Mouse (Mus musculus) limb, embryonic 14.5 days (tissue): Measurements from ENCODE around the gene AC134908.4. TPM values are rescaled to one million over a fixed set of nuclear protein-coding genes. Genes with fewer than 3 reads are reported as not detected.
"Not testable (repeated sequence)": the region's sequence is repeated elsewhere in the genome, so short reads cannot be mapped to it uniquely, and the experiment has no call there.

Experiments
- ATAC-seq: fragments of 200-750 bp; cut with Nextera tagmentation; 2 replicates; pipeline ENCODE4 v1.8.0; 2017; ENCODE audit warnings: low read depth, moderate number of reproducible peaks, moderate TSS enrichment; ENCODE audit not compliant: low FRiP score
- DNase-seq: peaks from one replicate; pipeline ENCODE4 v3.0.0-alpha.2; 2015; ENCODE audit warnings: low spot score
- H3K27ac ChIP-seq: fragments of 300-500 bp; sonication (generic); replicated peaks from 2 replicates; pipeline ENCODE4 v1.5.1; 2014; ENCODE audit warnings: low read depth, mild to moderate bottlenecking, low read length, moderate library complexity, mixed read lengths
- H3K27me3 ChIP-seq: fragments of 300-500 bp; sonication (generic); 2 replicates; pipeline ENCODE4 v1.6.1; 2014; ENCODE audit warnings: low read length, mixed read lengths; ENCODE audit not compliant: control insufficient read depth, insufficient read depth
- H3K36me3 ChIP-seq: fragments of 300-500 bp; sonication (generic); 2 replicates; pipeline ENCODE4 v1.6.1; 2014; ENCODE audit warnings: mild to moderate bottlenecking, low read length, moderate library complexity, mixed read lengths; ENCODE audit not compliant: control insufficient read depth, insufficient read depth
- H3K4me1 ChIP-seq: fragments of 300-500 bp; sonication (generic); 2 replicates; pipeline ENCODE4 v1.6.1; 2014; ENCODE audit warnings: antibody characterized with exemption, low read length, mixed read lengths; ENCODE audit not compliant: control insufficient read depth, insufficient read depth
- H3K4me2 ChIP-seq: fragments of 300-500 bp; sonication (generic); replicated peaks from 2 replicates; pipeline ENCODE4 v1.6.1; 2014; ENCODE audit warnings: low read depth, mild to moderate bottlenecking, low read length, moderate library complexity; ENCODE audit not compliant: severe bottlenecking
- H3K4me3 ChIP-seq: fragments of 300-500 bp; sonication (generic); replicated peaks from 2 replicates; pipeline ENCODE4 v1.5.1; 2014; ENCODE audit warnings: low read length
- H3K9ac ChIP-seq: fragments of 300-500 bp; sonication (generic); 2 replicates; pipeline ENCODE4 v1.6.1; 2014; ENCODE audit warnings: mild to moderate bottlenecking, low read depth, low read length, moderate library complexity; ENCODE audit not compliant: severe bottlenecking
- H3K9me3 ChIP-seq: fragments of 300-500 bp; sonication (generic); 2 replicates; pipeline ENCODE4 v1.6.1; 2016; ENCODE audit warnings: low read length; ENCODE audit not compliant: control insufficient read depth
- POLR2A ChIP-seq: fragments of 200-500 bp; IDR thresholded peaks from 2 replicates; pipeline ENCODE4 v1.8.0; 2012; ENCODE audit warnings: inconsistent platforms, mild to moderate bottlenecking, moderate library complexity, borderline replicate concordance; ENCODE audit not compliant: insufficient read depth, insufficient read length; ENCODE audit errors: extremely low read depth
- WGBS: fragments of 180-500 bp; shearing (Covaris S2); extraction: QIAGEN DNeasy Blood & Tissue Kit; methylation state at CpG from one replicate; pipeline ENCODE4 v1.1.7; 2014; 5-methylcytosine and 5-hydroxymethylcytosine counted together
- polyA plus RNA-seq, 2 experiments: library from polyadenylated mRNA; depleted of rRNA in 1 of 2; stranded (reverse) in 1 of 2; unstranded in 1 of 2; fragments of >200 nt; fragmentation: Nextera tagmentation in 1 of 2; extraction: Ambion mirVana in 1 of 2; gene quantifications; 2 replicates each; pipeline versions ENCODE4 v1.2.1 to v1.2.3; 2012 to 2014

Gene AC134908.4
- polyA plus RNA-seq, 2 experiments: 0.30 TPM; not detected in 1

DNA sequence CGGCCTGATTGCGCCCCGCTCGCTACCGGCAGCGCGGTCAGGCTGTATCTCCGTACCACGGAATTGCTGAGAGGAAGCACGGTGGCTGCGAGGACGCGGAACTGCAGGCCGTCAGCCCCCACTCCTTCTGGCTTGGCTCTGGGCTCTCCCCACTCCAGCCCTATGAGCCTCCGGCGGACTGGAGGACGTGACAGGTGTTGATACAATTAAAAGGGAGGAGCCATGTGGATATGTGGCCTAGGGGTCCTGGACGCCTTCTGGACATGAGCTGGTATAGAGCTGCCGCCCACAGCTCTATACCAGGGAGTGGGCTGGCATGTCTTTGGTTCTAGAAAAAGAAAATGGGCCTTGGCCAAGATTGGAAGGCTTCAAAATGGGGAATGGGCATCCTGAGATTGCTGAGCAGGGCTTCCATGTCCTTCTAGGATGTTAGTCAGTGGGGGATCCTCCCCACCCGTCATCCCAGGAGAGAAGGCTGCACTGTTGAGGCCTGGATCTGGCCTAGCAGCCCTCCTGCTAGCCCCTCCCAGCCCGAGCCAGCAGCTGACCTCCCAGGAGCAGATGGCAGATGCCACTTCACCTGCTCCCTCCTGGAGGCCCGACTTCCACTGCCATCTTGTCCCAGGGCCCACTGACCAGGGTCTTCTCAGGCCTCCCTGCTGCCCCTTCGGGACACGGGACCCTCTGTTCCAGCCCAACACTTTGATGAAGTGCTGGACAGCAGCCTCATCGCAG, 14.3 kb upstream of the AC134908.4 start:
- 9% methylated on average over 25 of the region's 25 CpGs for WGBS
- Histone ChIP-seq H3K9me3 (no peaks in the 10 kb centered on the region), H3K27ac (no peak overlapping the region), H3K9ac (peak overlapping the region; percentile 63), H3K4me1 (peaks cover 9% of the 10 kb centered on the region), H3K4me2 (peak overlapping the region; percentile 96), H3K36me3 (no peaks in the 10 kb centered on the region), H3K4me3 (peak overlapping the region; percentile 66), H3K27me3 (peaks cover 30% of the 10 kb centered on the region)
- DNase-seq (no peak), ATAC-seq (no peak)
- no peak for TF ChIP-seq POLR2A

DNA sequence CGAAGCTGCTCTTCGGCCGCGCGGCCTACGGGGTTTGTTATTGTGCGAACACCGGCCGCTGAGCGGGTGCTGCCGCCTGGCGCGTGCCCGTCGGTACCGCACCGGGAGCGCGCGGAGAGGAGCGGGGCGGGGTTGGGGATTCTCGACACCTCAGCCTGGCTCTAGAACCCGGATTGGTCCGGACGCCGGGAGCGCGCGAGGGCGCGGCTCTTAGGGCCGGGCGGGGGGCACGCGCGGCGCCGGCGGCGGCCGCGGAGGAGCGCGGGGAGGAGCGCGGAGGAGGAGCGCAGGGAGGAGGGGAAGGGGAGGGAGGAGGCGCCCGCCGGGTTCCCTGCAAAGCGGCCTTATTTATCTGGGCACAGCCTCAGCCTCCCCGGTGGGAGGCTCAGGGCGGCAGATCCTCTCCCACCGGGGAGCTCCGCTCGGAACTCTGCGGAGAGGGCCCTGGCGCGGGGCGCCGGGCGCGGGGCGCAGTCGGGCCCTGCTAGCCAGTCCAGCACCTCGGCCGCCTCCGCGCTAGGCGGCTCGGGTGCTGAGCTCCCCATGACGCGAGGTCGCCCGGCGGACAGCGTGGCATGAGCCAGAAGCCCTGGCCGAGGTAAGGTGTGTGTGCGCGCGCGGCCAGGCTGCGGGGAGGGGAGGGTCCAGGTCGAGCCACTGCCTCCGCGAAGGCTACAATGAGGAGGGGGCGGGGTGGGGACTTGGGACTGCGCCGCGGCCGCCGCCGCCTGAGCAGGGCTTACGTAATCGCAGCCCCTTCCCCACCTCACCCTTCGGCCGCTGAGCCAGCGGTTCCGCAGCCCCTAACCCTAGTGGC, 13.5 kb upstream of the AC134908.4 start, which contains the start of gene Fbxl16:
Gene Fbxl16 (plus strand): TSS at position 297 of the 817 bp plus-strand sequence.
- peaks cover 9% of the 10 kb centered on the region for H3K4me1 ChIP-seq
- ATAC-seq (peak; percentile 89), DNase-seq (peak; percentile 82)
- no peaks in the 10 kb centered on the region for H3K36me3 ChIP-seq
- peaks cover 30% of the 10 kb centered on the region for H3K27me3 ChIP-seq
- no peak for TF ChIP-seq POLR2A
- WGBS: 3% methylated on average over 60 of the region's 100 CpGs
- no peaks in the 10 kb centered on the region for H3K9me3 ChIP-seq
- peak within 1 kb of the TSS; percentile 63 for H3K9ac ChIP-seq
- no peak within 1 kb of the TSS for H3K27ac ChIP-seq
- H3K4me3 ChIP-seq: peak within 1 kb of the TSS; percentile 66
- peak within 1 kb of the TSS; percentile 96 for H3K4me2 ChIP-seq

DNA sequence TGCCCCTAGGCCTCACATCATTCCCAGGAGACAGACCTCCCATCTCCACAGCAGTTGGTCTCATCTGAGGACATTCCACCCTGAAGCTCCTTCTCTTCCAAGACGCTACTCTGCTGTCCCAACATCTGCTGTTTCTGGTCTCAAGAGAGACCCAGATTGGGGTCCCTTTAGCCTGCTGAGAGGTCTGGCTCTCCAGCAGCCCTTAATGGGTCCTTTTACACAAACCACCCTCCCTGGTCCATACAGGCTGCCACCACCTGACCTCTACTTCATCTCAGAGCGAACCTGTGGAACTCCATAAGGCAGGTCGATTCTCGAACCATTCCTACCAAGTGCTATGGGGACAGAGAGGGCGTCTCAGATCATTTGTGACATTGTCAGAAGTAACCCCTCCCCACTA, 12.6 kb upstream of the AC134908.4 start:
- Histone ChIP-seq H3K4me1 (peaks cover 6% of the 10 kb centered on the region), H3K27ac (no peak overlapping the region), H3K9ac (no peak overlapping the region), H3K4me2 (peak overlapping the region; percentile 96; the same call in 1 of the 2 replicates), H3K4me3 (peak overlapping the region; percentile 66; the same call in 1 of the 2 replicates), H3K36me3 (no peaks in the 10 kb centered on the region), H3K9me3 (no peaks in the 10 kb centered on the region), H3K27me3 (peaks cover 27% of the 10 kb centered on the region)
- ATAC-seq (no peak), DNase-seq (no peak)
- no peak for TF ChIP-seq POLR2A
- 39% methylated on average over 5 of the region's 5 CpGs for WGBS

GRCm38 (mm10) chr17:25807452-25807851, 12.0 kb upstream of the AC134908.4 start:
- not testable (repeated sequence) for H3K9me3 ChIP-seq, ATAC-seq, H3K9ac ChIP-seq, H3K36me3 ChIP-seq, H3K4me2 ChIP-seq, DNase-seq, H3K4me1 ChIP-seq, H3K27ac ChIP-seq, H3K4me3 ChIP-seq
- 40% methylated on average over 2 of the region's 2 CpGs for WGBS
- peaks cover 22% of the 10 kb centered on the region for H3K27me3 ChIP-seq

GRCm38 (mm10) chr17:25806507-25806906, 11.0 kb upstream of the AC134908.4 start:
- 76% methylated on average over 4 of the region's 4 CpGs for WGBS
- H3K9me3 ChIP-seq: no peaks in the 10 kb centered on the region
- TF ChIP-seq POLR2A: no peak

More at GRCm38 (mm10) chr17:25806507-25806906, 11.0 kb upstream of the AC134908.4 start:
- Histone ChIP-seq H3K36me3 (no peaks in the 10 kb centered on the region), H3K4me1 (peaks cover 6% of the 10 kb centered on the region), H3K4me2 (no peak overlapping the region), H3K9ac (no peak overlapping the region), H3K27ac (no peak overlapping the region), H3K27me3 (peaks cover 19% of the 10 kb centered on the region), H3K4me3 (no peak overlapping the region)
- ATAC-seq (no peak), DNase-seq (no peak)
